Comparison of ENCODE assay signal across 11 mouse cellular contexts in the genomic region with DNA sequence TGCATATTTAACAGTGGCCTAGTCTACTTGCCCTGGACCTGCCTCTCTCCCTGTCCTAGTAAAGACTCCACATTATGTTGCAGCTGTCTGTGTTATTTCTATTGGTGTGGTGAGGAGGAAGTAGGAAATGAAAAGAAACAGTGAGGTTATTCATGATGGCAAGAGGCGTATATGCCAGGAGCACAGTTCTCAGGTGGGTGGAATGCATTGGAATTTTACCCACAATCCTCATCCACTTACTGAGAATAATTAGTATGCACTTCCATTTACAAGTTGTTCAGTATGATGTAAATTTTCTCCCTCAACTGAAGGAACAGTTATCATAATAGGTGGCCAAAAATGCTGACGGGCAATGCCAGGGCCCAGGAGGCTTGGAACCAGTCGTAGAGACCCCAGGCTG. TPM values are rescaled to one million over a fixed set of nuclear protein-coding genes. Genes with fewer than 3 reads are reported as not detected.
"Had no signal": no experiment of that assay in that cellular context is flagged by ENCODE, and none has a peak within 500 bp of the region (broad histone marks: within the 10 kb centered on the region; RNA-seq: fewer than 3 reads in every experiment).

No protein-coding gene starts in this region.

- DNase-seq: liver, postnatal 0 days; lung, adult 2 months; lung, postnatal 14 days; lung, postnatal 36 days; thymus, adult 18-20 months; thymus, postnatal 14 days; thymus, postnatal 36 days had no signal

RNA-seq across cellular contexts. Expression of a gene that starts 6.1 kb away (rescaled TPM):
- total RNA-seq: megakaryocyte progenitor cell, adult 5-6 weeks; monocyte, adult 5-6 weeks; neutrophil, adult 5-6 weeks had no signal

RNA-seq across cellular contexts. Expression of a gene that starts 23.3 kb away (rescaled TPM):
- total RNA-seq: megakaryocyte progenitor cell, adult 5-6 weeks; midbrain, postnatal 0 days; monocyte, adult 5-6 weeks; neutrophil, adult 5-6 weeks had no signal

RNA-seq across cellular contexts. Expression of a gene that starts 49.9 kb away (rescaled TPM):
- total RNA-seq: monocyte, adult 5-6 weeks had no signal
